7 mouse cellular contexts compared by ENCODE assay signal in the genomic region with DNA sequence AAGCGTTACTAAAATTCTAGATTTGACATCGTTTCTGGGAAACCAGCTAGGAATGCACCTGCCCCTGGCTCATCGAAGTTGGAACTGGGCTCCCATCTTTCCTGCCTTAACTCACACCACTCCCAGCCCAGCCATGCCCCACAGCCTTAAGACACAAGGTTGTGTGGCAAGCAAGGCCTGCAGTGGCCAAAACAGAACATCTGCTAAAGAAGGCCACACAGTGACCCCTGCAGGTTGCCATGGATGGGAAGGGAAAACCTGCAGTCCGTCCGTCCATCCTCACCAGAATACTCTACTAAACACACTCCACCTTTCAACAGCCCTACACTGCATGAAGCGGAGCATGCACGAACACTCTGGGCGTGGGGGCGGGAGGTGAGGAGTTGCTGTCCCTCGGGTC. TPM values are rescaled to one million over a fixed set of nuclear protein-coding genes. Genes with fewer than 3 reads are reported as not detected.
DNase-seq lines count a peak whose midpoint lies in the region; ATAC-seq and TF ChIP-seq lines count a peak whose summit lies in the region.

No protein-coding gene starts in this region.

- no peak for ATAC-seq in forebrain, embryonic 12.5 days (ENCODE audit: low FRiP score)
- peak; percentile 9 to 28; a peak in 1 of 4 replicates for ATAC-seq in hematopoietic stem cell, adult 5-6 weeks (replicated peaks in 1 of 2; ENCODE audit: insufficient read depth in 1 of 2, low FRiP score in 2 of 2, low TSS enrichment in 1 of 2, low read depth in 1 of 2, poor library complexity in 2 of 2, severe bottlenecking in 2 of 2)
- ATAC-seq in liver, postnatal 0 days, result peak; percentile 25; the same call in 1 of the 2 replicates

- TF ChIP-seq EP300 in liver, postnatal 0 days (IDR thresholded peaks at IDR 0.05; ENCODE audit: low read depth), result no peak

- no peaks in the 10 kb centered on the region for H3K27me3 ChIP-seq in testis, adult 2 months (ENCODE audit: control insufficient read depth, insufficient read depth, low read length)
- no peaks in the 10 kb centered on the region for H3K27me3 ChIP-seq in forebrain, embryonic 12.5 days
- no peaks in the 10 kb centered on the region for H3K27me3 ChIP-seq in liver, postnatal 0 days (ENCODE audit: insufficient read depth, low read length)

- peak overlapping the region; percentile 71 for H3K27ac ChIP-seq in testis, adult 2 months (ENCODE audit: control insufficient read depth, insufficient read depth, low read depth, low read length)
- peak overlapping the region; percentile 84 for H3K27ac ChIP-seq in forebrain, embryonic 12.5 days
- H3K27ac ChIP-seq in liver, postnatal 0 days (ENCODE audit: low read depth), result peak overlapping the region; percentile 82

- H3K4me1 ChIP-seq in testis, adult 2 months (ENCODE audit: control insufficient read depth, insufficient read depth, low read length), result peaks cover 7% of the 10 kb centered on the region
- H3K4me1 ChIP-seq in forebrain, embryonic 12.5 days, result peaks cover 20% of the 10 kb centered on the region
- peaks cover 15% of the 10 kb centered on the region for H3K4me1 ChIP-seq in liver, postnatal 0 days (ENCODE audit: insufficient read depth)

- no peak for DNase-seq in testis, postnatal 14 days (ENCODE audit: low spot score)
- DNase-seq in liver, postnatal 0 days, result peak; percentile 36
- peak; percentile 20 for DNase-seq in retina, embryonic 14.5 days (ENCODE audit: low spot score)
- DNase-seq in layer of hippocampus, postnatal 36 days, result no peak

- no peak overlapping the region; the same call in 1 of the 2 replicates for H3K9ac ChIP-seq in forebrain, embryonic 12.5 days
- H3K9ac ChIP-seq in liver, postnatal 0 days (replicated peaks), result no peak overlapping the region

- H3K4me3 ChIP-seq in testis, adult 2 months (ENCODE audit: control insufficient read depth, low read depth, low read length), result no peak overlapping the region
- no peak overlapping the region for H3K4me3 ChIP-seq in forebrain, embryonic 12.5 days (replicated peaks)
- H3K4me3 ChIP-seq in liver, postnatal 0 days (ENCODE audit: low read depth, low read length), result no peak overlapping the region

- no peaks in the 10 kb centered on the region for H3K36me3 ChIP-seq in testis, adult 2 months (ENCODE audit: control insufficient read depth, insufficient read depth, low read length)
- H3K36me3 ChIP-seq in forebrain, embryonic 12.5 days (replicated peaks), result 0 out of 2 replicates have a peak, but pooled peaks cover 4% of the 10 kb centered on the region
- H3K36me3 ChIP-seq in liver, postnatal 0 days (replicated peaks; ENCODE audit: insufficient read depth, low read length), result no peaks in the 10 kb centered on the region; the same call in 1 of the 2 replicates

- no peak for TF ChIP-seq POLR2A in testis, adult 2 months (IDR thresholded peaks at IDR 0.05; ENCODE audit: control insufficient read depth, low read depth, low read length)

- TF ChIP-seq CTCF in testis, adult 2 months (IDR thresholded peaks at IDR 0.05; ENCODE audit: control insufficient read depth, insufficient read depth, insufficient replicate concordance, low read depth, low read length), result peak; percentile 2; the same call in 1 of the 2 replicates
- peak; percentile 55 for TF ChIP-seq CTCF in liver, postnatal 0 days (IDR thresholded peaks at IDR 0.05; ENCODE audit: low read depth)

- no peaks in the 10 kb centered on the region for H3K9me3 ChIP-seq in forebrain, embryonic 12.5 days
- H3K9me3 ChIP-seq in liver, postnatal 0 days (ENCODE audit: low read length), result no peaks in the 10 kb centered on the region

- WGBS in forebrain, embryonic 12.5 days, result 87% methylated on average over 10 of the region's 10 CpGs
- WGBS in liver, postnatal 0 days (ENCODE audit: insufficient replicate concordance), result 73% methylated on average over 10 of the region's 10 CpGs

- no peak overlapping the region for H3K4me2 ChIP-seq in forebrain, embryonic 12.5 days
- no peak overlapping the region for H3K4me2 ChIP-seq in liver, postnatal 0 days (ENCODE audit: low read depth, low read length)

RNA-seq across cellular contexts. Expression of a gene that starts 31.5 kb away (rescaled TPM):
- polyA plus RNA-seq in testis, adult 2 months (2012; rRNA removed), result 16.9 and 20.1 TPM in 2 replicates
- 20.3 and 20.9 TPM in 2 replicates for polyA plus RNA-seq in forebrain, embryonic 12.5 days (2016; fragmentation: Nextera tagmentation; extraction: Ambion mirVana)
- 26.7 and 39.0 TPM in 2 replicates for total RNA-seq in hematopoietic stem cell, adult 5-6 weeks (2017)
- polyA plus RNA-seq in liver, postnatal 0 days (2015; fragmentation: Nextera tagmentation; extraction: Ambion mirVana), result 2.3 and 3.0 TPM in 2 replicates
- 10 to 100 TPM; 55.3 to 66.7 TPM for total RNA-seq in layer of hippocampus, postnatal 36 days (2021)

Comparison
In these comparisons a context has a peak if more than half of its experiments do, and no peak if none do; other contexts are left out.
1. DNase-seq: peak in liver, postnatal 0 days (single experiment) and retina, embryonic 14.5 days (single experiment); none in testis, postnatal 14 days (single experiment) and layer of hippocampus, postnatal 36 days (0 of 2).
2. Peak in every context shown above with its lines, with median percentiles within 50 percentile points of each other: H3K27ac ChIP-seq.